Mouse (Mus musculus): Measurements from ENCODE around the gene Tgfbr3. TPM values are rescaled to one million over a fixed set of nuclear protein-coding genes. Genes with fewer than 3 reads are reported as not detected.

Tgfbr3 gene
- polyA plus RNA-seq, 1 experiment from 2014 or later: 24.4 TPM

DNA sequence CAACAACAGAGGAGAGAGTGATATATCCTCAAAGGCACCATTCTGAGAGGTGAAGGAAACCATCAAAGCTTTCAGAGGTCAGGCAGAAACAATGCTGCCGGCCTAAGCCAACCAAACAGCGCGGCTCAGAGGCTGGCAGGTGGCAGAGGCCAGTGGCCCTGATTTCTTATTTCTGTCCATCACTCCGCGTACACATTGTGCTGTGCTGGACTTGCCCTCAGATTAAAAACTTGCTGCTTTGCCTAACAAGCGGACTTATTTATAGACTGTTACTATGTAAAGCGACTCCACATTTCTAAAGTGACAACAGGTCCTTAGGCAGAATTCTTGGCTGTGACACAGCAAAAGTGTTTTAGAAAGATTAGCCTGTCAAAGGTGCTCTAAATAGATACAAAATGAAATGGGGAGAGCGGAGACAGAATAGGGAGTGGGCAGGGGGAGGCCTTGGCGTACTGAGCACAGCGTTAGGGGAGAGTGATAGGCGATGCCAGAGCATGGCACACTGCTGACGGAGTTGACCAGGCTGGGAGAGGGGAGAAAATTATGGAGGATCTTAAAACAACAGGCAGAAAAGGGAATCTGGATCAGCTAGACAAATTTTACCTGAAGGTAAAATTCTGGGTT, 227.1 kb downstream of the Tgfbr3 start:
- peaks cover 4% of the 10 kb centered on the region; the same call in 1 of the 2 replicates for H3K9me3 ChIP-seq (ENCODE audit: control insufficient read depth, low read length)
- H3K9ac ChIP-seq (ENCODE audit: low read length): no peak overlapping the region
- H3K36me3 ChIP-seq (ENCODE audit: control insufficient read depth, insufficient read depth, low read length): no peaks in the 10 kb centered on the region
- no peak for DNase-seq (ENCODE audit: low spot score)
- no peaks in the 10 kb centered on the region for H3K27me3 ChIP-seq (replicated peaks; ENCODE audit: control insufficient read depth, insufficient read depth, low read length)
- H3K4me2 ChIP-seq (ENCODE audit: low read length): no peak overlapping the region
- no peak overlapping the region for H3K4me3 ChIP-seq (ENCODE audit: low read depth, low read length)
- no peak overlapping the region for H3K27ac ChIP-seq (ENCODE audit: low read depth)
- no peaks in the 10 kb centered on the region for H3K4me1 ChIP-seq (replicated peaks; ENCODE audit: control insufficient read depth, insufficient read depth, low read length)
- no peak for ATAC-seq (replicated peaks; ENCODE audit: low FRiP score, low TSS enrichment, low read depth)
- 81% methylated on average over 12 of the region's 12 CpGs for WGBS

DNA sequence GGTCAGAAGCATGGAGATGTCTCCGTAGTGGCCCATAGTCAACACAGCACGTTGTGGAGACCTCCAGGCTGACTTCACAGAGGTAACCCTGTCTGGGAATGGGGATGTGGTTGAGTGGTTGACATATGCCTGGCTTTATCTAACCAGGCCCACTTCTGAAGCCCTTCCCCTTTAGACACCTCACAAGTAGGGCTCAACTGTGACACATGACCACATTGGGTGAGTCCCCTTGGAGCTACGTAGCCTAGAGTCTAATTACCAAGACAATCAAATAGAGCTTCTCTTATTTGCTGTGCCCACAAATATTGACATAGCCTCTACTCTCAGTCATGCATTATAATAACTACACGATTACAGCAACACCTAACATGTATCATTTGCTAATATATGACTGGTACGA, 229.9 kb downstream of the Tgfbr3 start:
- no peak overlapping the region for H3K27ac ChIP-seq (ENCODE audit: low read depth)
- no peak overlapping the region for H3K4me3 ChIP-seq (ENCODE audit: low read depth, low read length)
- no peak overlapping the region for H3K9ac ChIP-seq (ENCODE audit: low read length)
- no peak for DNase-seq (ENCODE audit: low spot score)
- H3K9me3 ChIP-seq (ENCODE audit: control insufficient read depth, low read length): peaks cover 4% of the 10 kb centered on the region; the same call in 1 of the 2 replicates
- WGBS: 85% methylated on average over 5 of the region's 5 CpGs
- 0 out of 2 replicates have a peak, but pooled peaks cover 5% of the 10 kb centered on the region for H3K4me1 ChIP-seq (replicated peaks; ENCODE audit: control insufficient read depth, insufficient read depth, low read length)
- no peaks in the 10 kb centered on the region for H3K27me3 ChIP-seq (replicated peaks; ENCODE audit: control insufficient read depth, insufficient read depth, low read length)
- no peak overlapping the region for H3K4me2 ChIP-seq (ENCODE audit: low read length)
- no peak for ATAC-seq (replicated peaks; ENCODE audit: low FRiP score, low TSS enrichment, low read depth)
- no peaks in the 10 kb centered on the region for H3K36me3 ChIP-seq (ENCODE audit: control insufficient read depth, insufficient read depth, low read length)

DNA sequence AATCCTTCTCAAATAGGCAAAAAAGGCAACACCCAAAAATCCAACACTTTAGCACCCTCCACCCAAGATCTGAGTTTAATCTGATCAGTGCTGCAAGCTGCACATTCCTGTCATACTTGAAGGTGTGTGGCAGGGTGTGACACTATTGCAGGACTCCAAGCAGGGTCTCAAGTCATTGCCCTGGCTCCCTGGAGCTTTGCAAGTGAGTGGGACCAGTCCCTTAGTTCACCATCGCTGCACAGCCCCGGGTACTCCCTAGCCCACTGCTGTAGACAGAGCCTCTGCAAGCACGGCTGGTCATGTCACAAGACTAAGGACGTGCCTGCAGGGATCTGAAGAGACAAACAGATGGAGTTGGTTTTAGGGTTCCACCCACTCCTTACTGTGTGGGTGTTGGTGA, 230.8 kb downstream of the Tgfbr3 start:
- H3K27me3 ChIP-seq (replicated peaks; ENCODE audit: control insufficient read depth, insufficient read depth, low read length): no peaks in the 10 kb centered on the region
- 0 out of 2 replicates have a peak, but pooled peaks cover 5% of the 10 kb centered on the region for H3K4me1 ChIP-seq (replicated peaks; ENCODE audit: control insufficient read depth, insufficient read depth, low read length)
- no peak overlapping the region for H3K9ac ChIP-seq (ENCODE audit: low read length)
- no peak overlapping the region for H3K27ac ChIP-seq (ENCODE audit: low read depth)
- H3K9me3 ChIP-seq (ENCODE audit: control insufficient read depth, low read length): peaks cover 4% of the 10 kb centered on the region; the same call in 1 of the 2 replicates
- no peaks in the 10 kb centered on the region for H3K36me3 ChIP-seq (ENCODE audit: control insufficient read depth, insufficient read depth, low read length)
- no peak overlapping the region for H3K4me2 ChIP-seq (ENCODE audit: low read length)
- no peak for DNase-seq (ENCODE audit: low spot score)
- ATAC-seq (replicated peaks; ENCODE audit: low FRiP score, low TSS enrichment, low read depth): no peak
- 56% methylated on average over 4 of the region's 4 CpGs for WGBS
- no peak overlapping the region for H3K4me3 ChIP-seq (ENCODE audit: low read depth, low read length)

Other genes with a start within 250 kb of the Tgfbr3 start
- 1.6 and 1.7 TPM in 2 replicates for gene Brdt, start 41.5 kb upstream of the Tgfbr3 start, polyA plus RNA-seq (2014; fragmentation: Nextera tagmentation; extraction: Ambion mirVana)
- gene Ephx4, start 113.1 kb upstream of the Tgfbr3 start, polyA plus RNA-seq (2014; fragmentation: Nextera tagmentation; extraction: Ambion mirVana): 0.55 and 0.93 TPM in 2 replicates
- not detected in 2 replicates for gene Lpcat2b, start 141.9 kb upstream of the Tgfbr3 start, polyA plus RNA-seq (2014; fragmentation: Nextera tagmentation; extraction: Ambion mirVana)
- 4.7 and 5.4 TPM in 2 replicates for gene Btbd8, start 148.4 kb upstream of the Tgfbr3 start, polyA plus RNA-seq (2014; fragmentation: Nextera tagmentation; extraction: Ambion mirVana)
- 0.50 and 0.69 TPM in 2 replicates for gene Gm42669, start 218.0 kb upstream of the Tgfbr3 start, polyA plus RNA-seq (2014; fragmentation: Nextera tagmentation; extraction: Ambion mirVana)
- gene 1700028K03Rik, start 245.1 kb upstream of the Tgfbr3 start, polyA plus RNA-seq (2014; fragmentation: Nextera tagmentation; extraction: Ambion mirVana): 0.08 and 0.12 TPM in 2 replicates